Mouse (Mus musculus): ENCODE results near the gene Psmb6.
"Not testable (repeated sequence)": the region's sequence is repeated elsewhere in the genome, so short reads cannot be mapped to it uniquely, and the experiment has no call there.

The Psmb6 gene

DNA sequence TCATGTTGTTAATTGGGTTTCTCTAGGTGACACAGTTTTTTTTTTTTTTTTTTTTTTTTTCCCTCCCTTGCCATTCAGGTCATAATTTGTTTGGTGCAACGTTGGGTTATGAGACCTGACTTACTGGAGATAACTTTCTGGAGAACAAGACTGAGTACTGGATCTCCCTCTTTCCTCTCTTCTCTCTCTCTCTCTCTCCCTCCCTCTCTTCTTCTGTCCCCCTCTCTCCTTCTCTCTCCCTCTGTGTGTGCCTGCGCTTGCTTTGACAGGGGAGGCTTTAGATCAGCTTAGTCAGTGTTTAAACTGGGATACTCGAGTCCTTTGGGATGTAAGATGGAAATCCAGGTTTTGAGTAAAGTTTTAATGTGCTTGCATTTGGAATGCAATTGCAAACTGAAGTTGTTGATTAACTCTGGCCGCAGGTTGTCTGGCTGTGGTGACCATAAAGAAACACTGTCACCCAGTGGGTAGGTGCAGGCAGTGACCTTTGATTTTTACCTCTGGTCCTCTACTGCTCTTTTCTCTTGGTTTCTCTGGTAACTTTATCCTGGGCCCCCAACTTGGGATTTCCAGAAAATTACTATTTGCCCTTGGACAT is 39.2 kb downstream of the Psmb6 start:
- no peak for DNase-seq (ENCODE audit: extremely low spot score, low read depth, low spot score)

DNA sequence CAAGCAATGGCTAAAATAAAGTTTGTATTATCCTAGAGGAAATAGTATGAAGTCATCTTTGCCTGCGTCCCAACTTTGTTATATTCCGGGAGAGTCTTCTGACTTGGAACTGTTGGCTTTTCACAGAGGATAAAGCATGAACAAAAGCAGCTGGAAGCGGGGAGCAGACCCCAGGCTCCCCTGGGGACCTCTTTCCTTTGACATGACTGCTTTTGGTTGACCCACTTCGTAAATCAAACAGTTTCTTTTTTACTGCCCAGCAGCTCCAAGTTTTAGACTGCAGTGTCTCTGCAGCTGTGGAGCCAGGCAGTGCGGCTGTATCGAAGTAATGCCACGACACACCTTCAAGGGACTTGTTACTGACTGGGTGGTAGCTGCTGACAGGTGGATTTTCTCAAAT is 41.4 kb downstream of the Psmb6 start:
- no peak for DNase-seq (ENCODE audit: extremely low spot score, low read depth, low spot score)

DNA sequence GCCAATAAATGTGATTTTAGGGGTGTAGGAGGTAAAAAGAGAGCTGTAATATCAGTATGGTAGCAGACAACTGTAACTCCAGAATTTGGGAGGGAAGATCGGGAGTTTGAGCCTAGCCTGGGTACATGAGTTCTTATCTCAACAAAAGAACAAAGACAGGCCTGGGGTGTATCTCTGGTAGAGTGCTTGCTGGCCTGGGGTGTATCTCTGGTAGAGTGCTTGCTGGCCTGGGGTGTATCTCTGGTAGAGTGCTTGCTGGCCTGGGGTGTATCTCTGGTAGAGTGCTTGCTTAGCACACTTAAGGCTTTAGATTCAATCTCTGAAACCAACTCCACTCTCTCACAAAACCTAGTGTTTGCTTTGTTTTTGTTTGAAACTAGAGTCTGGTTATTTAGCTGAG is 45.4 kb downstream of the Psmb6 start:
- not testable (repeated sequence) for DNase-seq (ENCODE audit: extremely low spot score, low read depth, low spot score)

DNA sequence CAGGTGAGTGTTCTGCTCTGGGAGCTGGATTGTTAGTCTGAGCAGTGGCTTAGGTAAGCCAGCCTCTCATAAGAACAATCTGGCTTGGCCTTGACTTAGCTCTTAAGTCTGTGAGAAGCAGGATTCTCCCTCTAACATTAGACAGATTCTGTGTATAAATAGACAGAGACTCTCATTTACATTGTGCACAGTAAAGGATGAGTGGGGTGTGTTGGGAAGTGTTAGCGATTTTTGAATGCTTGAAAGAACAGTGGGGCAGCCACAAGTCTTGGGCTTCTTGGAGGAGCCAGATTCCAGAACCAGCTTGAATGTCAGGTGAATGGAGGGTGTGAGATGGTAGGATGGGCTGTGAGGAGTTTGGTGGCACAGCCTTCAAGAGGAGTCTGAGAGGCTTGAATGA is 46.5 kb downstream of the Psmb6 start:
- DNase-seq (ENCODE audit: extremely low spot score, low read depth, low spot score), result no peak

DNA sequence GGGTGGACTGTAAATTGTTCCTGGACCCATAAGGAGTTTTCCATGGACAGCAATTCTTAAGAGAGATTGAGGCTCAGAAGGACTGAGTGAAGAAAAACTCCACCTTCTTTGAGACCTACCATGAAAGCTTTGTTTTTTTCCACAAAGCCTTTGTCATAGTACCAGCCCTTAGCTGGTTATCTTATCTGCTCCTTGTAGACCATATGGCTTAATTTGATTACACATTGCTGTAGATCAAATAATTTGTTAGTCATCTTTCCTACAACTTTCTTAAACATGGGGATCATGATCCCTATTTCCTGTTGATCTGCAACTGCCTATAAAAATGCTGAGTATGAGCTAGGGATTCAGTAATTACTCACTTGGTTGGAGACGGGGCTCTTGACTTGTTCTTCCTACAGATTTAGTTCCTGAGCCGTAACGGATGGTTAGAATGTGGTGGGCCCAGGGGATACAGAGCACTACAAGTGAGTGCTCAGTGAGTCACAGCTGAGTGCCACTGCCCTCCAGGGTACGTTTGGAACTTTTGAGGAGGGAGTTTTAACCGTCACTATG is 47.3 kb downstream of the Psmb6 start:
- DNase-seq (ENCODE audit: extremely low spot score, low read depth, low spot score), result no peak

DNA sequence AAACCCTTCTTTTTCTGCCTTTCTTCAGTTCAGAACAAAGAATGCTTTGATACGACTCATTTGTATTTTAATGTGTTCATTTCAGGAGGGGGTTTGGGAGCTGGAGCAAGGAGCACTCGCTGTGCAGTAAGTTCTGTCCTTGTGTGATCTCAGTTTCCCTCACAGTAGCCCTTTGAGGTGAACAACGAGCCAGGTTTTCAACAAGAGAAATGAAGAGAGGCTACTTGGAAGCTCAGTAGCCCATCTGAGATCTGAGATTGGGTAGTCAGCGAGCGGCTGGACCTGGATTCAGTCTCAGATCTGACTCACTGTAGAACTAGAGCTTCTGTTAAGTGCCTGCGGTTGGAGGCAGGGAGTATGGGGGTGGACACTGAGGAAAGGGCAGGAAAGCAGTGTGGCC is 48.7 kb downstream of the Psmb6 start:
- DNase-seq (ENCODE audit: extremely low spot score, low read depth, low spot score), result no peak

DNA sequence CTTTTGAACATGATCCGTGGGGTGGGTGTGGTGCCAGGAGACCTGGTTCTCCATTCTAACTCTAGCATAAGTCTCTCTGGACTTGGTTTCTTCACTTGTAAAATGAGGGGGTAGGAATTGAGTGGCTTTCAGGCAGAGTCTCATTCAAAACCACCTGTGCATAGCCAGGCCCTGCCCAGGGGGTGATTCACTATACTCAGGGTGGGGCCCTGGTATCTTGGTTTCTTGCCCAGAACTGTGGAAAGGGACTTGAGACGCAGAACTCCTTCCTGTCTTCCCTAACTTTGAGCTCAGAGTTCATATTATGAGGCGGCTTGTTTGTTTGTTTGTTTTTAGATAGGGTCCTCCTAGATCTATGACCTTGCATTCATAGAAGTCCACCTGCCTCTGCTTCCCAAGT is 52.0 kb downstream of the Psmb6 start:
- no peak for DNase-seq (ENCODE audit: extremely low spot score, low read depth, low spot score)

All from hindlimb bud, embryonic 11.5 days (tissue).